In the genomic region with DNA sequence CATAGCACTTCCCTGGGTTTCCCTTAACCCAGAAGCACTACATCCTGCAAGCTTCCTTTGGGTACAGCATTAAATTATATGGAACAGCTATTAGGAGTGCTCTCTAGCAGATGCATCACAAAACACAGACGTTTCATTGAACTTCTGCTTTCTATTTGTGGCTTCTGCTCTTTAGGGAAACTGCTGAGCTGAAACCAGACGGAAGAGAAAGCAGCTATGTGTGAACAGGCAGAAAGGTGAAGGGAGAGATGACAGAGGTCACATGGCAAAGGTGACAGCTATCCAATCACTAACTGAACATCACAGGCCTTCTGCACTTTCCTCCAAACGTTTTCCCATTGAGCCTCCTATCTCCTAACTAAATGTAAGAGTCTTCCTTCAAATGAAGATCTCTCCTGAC, we compare ENCODE assay signal across 28 mouse cellular contexts. TPM values are rescaled to one million over a fixed set of nuclear protein-coding genes. Genes with fewer than 3 reads are reported as not detected.
DNase-seq lines count a peak whose midpoint lies in the region; ATAC-seq and TF ChIP-seq lines count a peak whose summit lies in the region.
"Had no signal": no experiment of that assay in that cellular context is flagged by ENCODE, and none has a peak within 500 bp of the region (broad histone marks: within the 10 kb centered on the region; RNA-seq: fewer than 3 reads in every experiment).

No protein-coding gene starts in this region.

- ATAC-seq in granulocyte monocyte progenitor cell, adult 5-6 weeks (replicated peaks; ENCODE audit: poor library complexity, severe bottlenecking) = peak; percentile 79
- peak; percentile 82 for ATAC-seq in megakaryocyte progenitor cell, adult 5-6 weeks (replicated peaks; ENCODE audit: poor library complexity)
- ATAC-seq: forebrain, embryonic 13.5 days had no signal

- H3K27ac ChIP-seq in gastrocnemius, adult 2 months = no peak overlapping the region
- H3K27ac ChIP-seq: forebrain, embryonic 13.5 days; hindbrain, embryonic 10.5 days; hindbrain, embryonic 15.5 days; liver, embryonic 14.5 days; neural tube, embryonic 15.5 days had no signal

- TF ChIP-seq CTCF in gastrocnemius, adult 2 months (IDR thresholded peaks at IDR 0.05) = no peak

- DNase-seq in spleen, postnatal 36 days (ENCODE audit: low spot score in 2 of 2) = peak; percentile 65 to 66
- no peak for DNase-seq in spleen, postnatal 4 days (ENCODE audit: low spot score in 2 of 2)
- DNase-seq in layer of hippocampus, adult 9-11 months = no peak
- DNase-seq in adrenal gland, postnatal 4 days (ENCODE audit: low spot score in 2 of 2) = no peak
- DNase-seq in gastrocnemius, adult 2 months = no peak
- DNase-seq: adrenal gland, postnatal 10 days; cerebellum, adult 2 months; cerebellum, postnatal 14 days; gastrocnemius, postnatal 14 days; kidney, adult 9 months; kidney, postnatal 10 days; liver; lung, adult 2 months; lung, postnatal 10 days; midbrain, embryonic 14.5 days; right cerebral cortex, postnatal 25 days; thymus, adult 2 months; thymus, postnatal 4 days had no signal

- no peak overlapping the region for H3K4me3 ChIP-seq in gastrocnemius, adult 2 months
- H3K4me3 ChIP-seq: forebrain, embryonic 13.5 days; hindbrain, embryonic 10.5 days; hindbrain, embryonic 15.5 days; neural tube, embryonic 15.5 days had no signal

- intact Hi-C loops in gastrocnemius, adult 2 months (cut with DNase I) = no loop called here

RNA-seq across cellular contexts. Expression of a gene that starts 14.8 kb away (rescaled TPM):
- not detected in 2 replicates for total RNA-seq in granulocyte monocyte progenitor cell, adult 5-6 weeks (2014; fragmentation: Nextera tagmentation)
- not detected in 2 replicates for total RNA-seq in granulocyte monocyte progenitor cell, adult 5-6 weeks (2017)
- not detected in 2 replicates for total RNA-seq in megakaryocyte progenitor cell, adult 5-6 weeks (2015)
- not detected in 2 replicates for total RNA-seq in megakaryocyte progenitor cell, adult 5-6 weeks (2017)
- not detected for total RNA-seq in adrenal gland, postnatal 4 days (2021)
- total RNA-seq in gastrocnemius, adult 2 months (2021) = not detected
- total RNA-seq: adrenal gland, postnatal 10 days; ES-E14; gastrocnemius, postnatal 14 days; heart, adult 18-20 months; left cerebral cortex, postnatal 14 days had no signal

RNA-seq across cellular contexts. Expression of a gene that starts 15.7 kb away (rescaled TPM):
- total RNA-seq in granulocyte monocyte progenitor cell, adult 5-6 weeks (2014; fragmentation: Nextera tagmentation) = not detected in 2 replicates
- 0.69 TPM in 1 of 2 replicates, not detected in the other for total RNA-seq in granulocyte monocyte progenitor cell, adult 5-6 weeks (2017)
- total RNA-seq in megakaryocyte progenitor cell, adult 5-6 weeks (2015) = 0.56 TPM in 1 of 2 replicates, not detected in the other
- 1.2 and 1.5 TPM in 2 replicates for total RNA-seq in megakaryocyte progenitor cell, adult 5-6 weeks (2017)
- under 1 TPM; 0.31 to 0.48 TPM for total RNA-seq in adrenal gland, postnatal 4 days (2021)
- total RNA-seq in gastrocnemius, adult 2 months (2021) = under 1 TPM; 0.22 to 0.48 TPM

RNA-seq across cellular contexts. Expression of a gene that starts 16.3 kb away (rescaled TPM):
- total RNA-seq in granulocyte monocyte progenitor cell, adult 5-6 weeks (2014; fragmentation: Nextera tagmentation) = 33.5 and 45.5 TPM in 2 replicates
- 72.4 and 96.0 TPM in 2 replicates for total RNA-seq in granulocyte monocyte progenitor cell, adult 5-6 weeks (2017)
- 48.8 and 49.8 TPM in 2 replicates for total RNA-seq in megakaryocyte progenitor cell, adult 5-6 weeks (2015)
- total RNA-seq in megakaryocyte progenitor cell, adult 5-6 weeks (2017) = 70.2 and 85.6 TPM in 2 replicates
- 10 to 100 TPM; 85.2 to 88.5 TPM for total RNA-seq in adrenal gland, postnatal 4 days (2021)
- total RNA-seq in gastrocnemius, adult 2 months (2021) = 10 to 100 TPM; 51.6 to 58.9 TPM

RNA-seq across cellular contexts. Expression of a gene that starts 22.2 kb away (rescaled TPM):
- total RNA-seq in granulocyte monocyte progenitor cell, adult 5-6 weeks (2014; fragmentation: Nextera tagmentation) = not detected in 2 replicates
- total RNA-seq in granulocyte monocyte progenitor cell, adult 5-6 weeks (2017) = not detected in 2 replicates
- total RNA-seq in megakaryocyte progenitor cell, adult 5-6 weeks (2015) = not detected in 2 replicates
- not detected in 2 replicates for total RNA-seq in megakaryocyte progenitor cell, adult 5-6 weeks (2017)
- total RNA-seq in adrenal gland, postnatal 4 days (2021) = not detected
- not detected for total RNA-seq in gastrocnemius, adult 2 months (2021)
- total RNA-seq: adrenal gland, postnatal 10 days; ES-E14; gastrocnemius, postnatal 14 days; heart, adult 18-20 months; left cerebral cortex, postnatal 14 days had no signal

RNA-seq across cellular contexts. Expression of a gene that starts 29.2 kb away (rescaled TPM):
- not detected in 2 replicates for total RNA-seq in granulocyte monocyte progenitor cell, adult 5-6 weeks (2014; fragmentation: Nextera tagmentation)
- total RNA-seq in granulocyte monocyte progenitor cell, adult 5-6 weeks (2017) = not detected in 2 replicates
- not detected in 2 replicates for total RNA-seq in megakaryocyte progenitor cell, adult 5-6 weeks (2015)
- not detected in 2 replicates for total RNA-seq in megakaryocyte progenitor cell, adult 5-6 weeks (2017)
- not detected for total RNA-seq in adrenal gland, postnatal 4 days (2021)
- not detected for total RNA-seq in gastrocnemius, adult 2 months (2021)
- total RNA-seq: adrenal gland, postnatal 10 days; ES-E14; gastrocnemius, postnatal 14 days; heart, adult 18-20 months; left cerebral cortex, postnatal 14 days had no signal

Comparison
In these comparisons a context has a peak if more than half of its experiments do, and no peak if none do; other contexts are left out.
1. DNase-seq: peak in spleen, postnatal 36 days (2 of 2); none in spleen, postnatal 4 days (0 of 2), layer of hippocampus, adult 9-11 months (single experiment), adrenal gland, postnatal 4 days (0 of 2) and gastrocnemius, adult 2 months (single experiment).